Mouse (Mus musculus) adrenal gland, adult 18-20 months (tissue): ENCODE data around the gene Pak2. TPM values are rescaled to one million over a fixed set of nuclear protein-coding genes. Genes with fewer than 3 reads are reported as not detected.

Source experiments
- DNase-seq, 2 experiments: peaks; one replicate each; pipeline ENCODE4 v3.0.0; 2021 to 2022; ENCODE audit warnings: low spot score in 2 of 2
- microRNA-seq, 2 experiments: library from miRNA; unstranded; fragments of <30 nt; microRNA quantifications; one replicate each; pipeline ENCODE4 v1.2.0; 2021; ENCODE audit warnings: borderline number of aligned reads in 2 of 2
- total RNA-seq, 2 experiments: library from RNA; stranded (reverse); gene quantifications; 1 replicate in 1 of 2; 2 replicates in 1 of 2; pipeline ENCODE4 v1.2.3; 2021

Pak2 gene
- total RNA-seq, 2 experiments from 2014 or later = 59.2 to 65.6 TPM

DNA sequence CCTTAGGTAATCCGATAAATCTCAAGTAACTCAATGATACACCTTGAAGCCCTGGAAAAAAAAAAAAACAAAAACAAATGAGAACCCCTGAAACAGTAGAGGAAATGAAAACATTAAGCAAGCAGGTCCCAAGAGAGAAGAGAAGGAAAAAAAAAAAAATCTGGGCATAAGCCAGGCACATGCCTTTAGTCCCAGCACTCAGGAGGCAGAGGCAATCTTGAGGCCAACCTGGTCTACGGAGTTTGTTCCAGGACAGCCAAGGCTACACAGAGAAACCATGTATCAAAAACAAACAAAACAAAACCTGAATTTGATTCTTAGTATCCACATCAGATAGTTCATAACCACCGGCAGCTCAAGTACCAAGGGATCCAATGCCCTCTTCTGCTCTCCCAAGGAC is 74.4 kb downstream of the Pak2 start:
- DNase-seq = no peak

DNA sequence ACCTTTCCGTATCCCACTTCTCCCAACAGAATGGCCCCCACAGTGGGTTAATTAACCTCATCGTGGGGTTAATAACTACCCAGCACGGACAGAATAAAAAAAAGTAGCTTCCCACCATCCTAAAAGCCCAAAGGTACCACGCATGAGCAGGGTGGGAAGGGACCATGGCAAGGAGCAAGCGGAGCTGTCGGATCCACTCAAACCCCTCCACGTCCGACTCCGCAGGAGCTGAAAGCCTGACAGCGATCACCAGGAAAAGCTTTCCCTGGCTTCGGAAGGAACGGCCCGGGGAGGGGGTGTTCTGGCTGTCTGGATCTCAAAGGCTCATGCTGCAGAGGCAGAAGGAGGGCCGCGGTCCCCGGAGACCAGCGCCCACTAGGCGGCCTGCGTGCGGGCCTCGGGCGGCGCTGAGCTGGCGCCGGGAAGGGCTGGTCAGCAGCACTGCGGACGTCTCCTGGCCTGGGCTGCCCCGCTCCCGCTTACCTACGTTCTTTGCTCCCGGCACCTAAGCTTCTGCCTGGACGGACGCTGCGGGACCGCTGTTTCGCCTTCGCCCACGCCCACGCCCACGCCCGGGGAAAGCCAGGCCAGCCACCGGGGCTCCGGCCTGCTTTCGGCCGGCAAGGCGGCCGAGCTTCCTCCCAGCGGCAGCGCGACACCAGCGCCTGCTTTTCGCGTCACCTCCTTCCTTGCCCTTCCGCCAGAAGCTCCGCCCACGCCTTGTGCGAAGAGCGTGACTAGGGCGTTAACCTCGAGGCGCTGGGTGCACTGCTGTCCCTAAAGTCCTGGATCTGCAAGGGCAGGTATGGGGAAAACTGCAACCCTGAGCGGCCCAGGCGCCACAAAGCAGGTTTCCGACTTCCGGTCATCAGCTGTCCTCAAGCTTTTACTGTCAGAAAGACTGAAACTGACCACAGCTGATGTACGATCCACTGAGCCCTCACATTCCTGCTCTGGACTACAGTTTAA is 76.3 kb downstream of the Pak2 start, which contains the start of gene Senp5:
Senp5 (minus strand) TSS at position 779 of the 969 bp plus-strand sequence.
- DNase-seq = peak; percentile 91 to 92

- DNase-seq = no peak
Observed at GRCm38 (mm10) chr16:31996371-31996770, 82.8 kb downstream of the Pak2 start.

DNA sequence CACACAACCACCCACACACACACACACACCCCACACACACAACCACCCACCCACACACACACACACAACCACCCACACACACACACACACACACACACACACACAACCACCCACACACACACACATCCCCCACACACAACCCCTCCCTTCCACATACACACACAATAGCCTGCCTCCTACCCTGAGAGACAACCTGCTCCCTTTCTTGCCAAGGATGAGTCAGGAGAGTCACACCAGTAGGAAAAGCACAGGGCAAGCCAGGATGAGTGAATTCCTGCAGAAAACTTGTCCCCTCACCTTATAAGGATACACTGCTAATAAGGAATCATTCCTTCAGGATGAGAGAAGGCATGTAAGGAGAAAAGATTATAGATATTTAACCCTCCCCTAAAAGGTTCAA is 85.2 kb downstream of the Pak2 start:
- no peak for DNase-seq

- DNase-seq = peak in 1 of 2 experiments; percentile 8
Observed at GRCm38 (mm10) chr16:31993195-31993594, 85.9 kb downstream of the Pak2 start.

DNA sequence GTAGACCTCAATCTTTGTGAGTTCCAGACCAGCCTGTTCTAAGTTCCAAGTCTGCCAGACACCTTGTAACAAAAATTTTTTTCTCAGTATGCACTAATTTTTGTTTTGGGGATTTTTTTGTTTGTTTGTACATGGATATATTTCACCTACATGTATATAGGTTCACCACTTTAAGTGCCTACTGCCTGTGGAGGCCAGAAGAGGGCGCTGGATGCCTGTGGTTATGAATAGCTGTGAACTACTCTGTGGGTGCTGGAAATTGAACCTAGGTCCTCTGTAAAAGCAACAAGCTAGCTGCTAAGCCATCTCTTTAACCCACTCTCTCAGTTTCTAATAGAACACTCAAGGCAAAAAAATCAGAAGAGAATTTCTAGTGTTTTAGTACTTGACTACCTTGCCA is 87.1 kb downstream of the Pak2 start:
- no peak for DNase-seq

- DNase-seq = no peak
Observed at GRCm38 (mm10) chr16:31980946-31981345, 98.2 kb downstream of the Pak2 start.

DNA sequence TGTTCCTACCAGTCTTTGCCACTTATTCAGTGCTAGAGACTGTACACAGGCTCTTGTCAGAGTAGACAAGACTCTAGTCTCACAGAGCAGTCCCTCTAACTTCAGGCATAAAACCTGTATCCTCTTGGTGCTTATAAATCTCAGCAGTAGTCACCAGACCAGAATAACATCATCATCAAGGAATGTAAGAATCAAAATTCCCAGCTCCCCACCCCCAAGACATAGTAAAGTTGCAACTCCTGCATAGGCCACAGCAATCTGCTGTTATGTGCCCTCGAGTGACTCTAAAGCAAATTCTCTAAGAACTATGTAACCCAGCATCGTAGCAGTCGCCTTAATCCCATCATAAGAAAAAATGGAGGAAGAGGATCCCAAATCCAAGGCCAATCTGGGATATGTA is 99.6 kb downstream of the Pak2 start:
- no peak for DNase-seq

GRCm38 (mm10) chr16:31975258-31975657 is 103.9 kb downstream of the Pak2 start:
- DNase-seq = no peak

Small RNA genes within 50 kb of the gene (microRNA-seq; reads per million reads assigned to microRNA genes)
- 0 reads per million in 2 experiments for gene Gm26269

Other genes starting within 250 kb of the Pak2 start
- not detected for gene Meltf, start 200.5 kb downstream of the Pak2 start, total RNA-seq
- gene Pigz, start 145.5 kb downstream of the Pak2 start, total RNA-seq = under 1 TPM; 0.36 to 0.77 TPM
- 10 to 100 TPM; 41.8 to 55.2 TPM for gene 0610012G03Rik, start 130.8 kb downstream of the Pak2 start, total RNA-seq
- gene Ncbp2, start 130.8 kb downstream of the Pak2 start, total RNA-seq = 10 to 100 TPM; 55.4 to 56.1 TPM
- gene Senp5, start 76.1 kb downstream of the Pak2 start, total RNA-seq = 10 to 100 TPM; 22.9 to 25.7 TPM
- gene Pigx, start 20.4 kb upstream of the Pak2 start, total RNA-seq = 10 to 100 TPM; 29.2 to 30.3 TPM
- 1 to 10 TPM; 8.4 to 9.2 TPM for gene Cep19, start 20.5 kb upstream of the Pak2 start, total RNA-seq
- 1 to 10 TPM; 4.6 to 7.4 TPM for gene Nrros, start 86.3 kb upstream of the Pak2 start, total RNA-seq
- gene Bex6, start 100.5 kb upstream of the Pak2 start, total RNA-seq = not detected
- gene Fbxo45, start 167.8 kb upstream of the Pak2 start, total RNA-seq = 10 to 100 TPM; 13.6 to 16.2 TPM
- gene Wdr53, start 167.9 kb upstream of the Pak2 start, total RNA-seq = 10 to 100 TPM; 12.5 to 14.1 TPM
- under 1 TPM in 1 of 2 experiments, not detected in 1; 0.22 TPM for gene Smco1, start 192.1 kb upstream of the Pak2 start, total RNA-seq
- 10 to 100 TPM; 18.9 to 26.9 TPM for gene Rnf168, start 198.1 kb upstream of the Pak2 start, total RNA-seq